Mouse (Mus musculus) olfactory bulb, adult 2 months (tissue): ENCODE measurements around the gene Gm11027. TPM values are rescaled to one million over a fixed set of nuclear protein-coding genes. Genes with fewer than 3 reads are reported as not detected.

Source experiments
- H3K27ac ChIP-seq: fragments of 200-500 bp; 2 replicates; pipeline ENCODE4 v1.5.1; 2012; ENCODE audit warnings: low read depth, low read length; ENCODE audit not compliant: insufficient read depth
- H3K4me1 ChIP-seq: fragments of 200-500 bp; 2 replicates; pipeline ENCODE4 v1.6.1; 2012; ENCODE audit warnings: low read length; ENCODE audit not compliant: control insufficient read depth, insufficient read depth
- H3K4me3 ChIP-seq: fragments of 200-500 bp; 2 replicates; pipeline ENCODE4 v1.5.1; 2012; ENCODE audit warnings: mild to moderate bottlenecking, low read depth, low read length, moderate library complexity; ENCODE audit not compliant: insufficient read depth
- CTCF ChIP-seq: fragments of 200-500 bp; IDR thresholded peaks from 2 replicates; pipeline ENCODE4 v1.5.1; 2012; ENCODE audit warnings: low read depth, mild to moderate bottlenecking, low read length, moderate library complexity; ENCODE audit not compliant: insufficient read depth
- POLR2A ChIP-seq: fragments of 200-500 bp; IDR thresholded peaks from 2 replicates; pipeline ENCODE4 v1.6.1; 2012; ENCODE audit warnings: mild to moderate bottlenecking, low read depth, low read length, moderate library complexity; ENCODE audit not compliant: insufficient read depth
- WGBS: fragments of 180-500 bp; shearing (Covaris S2); methylation state at CpG from one replicate; pipeline ENCODE4 v1.1.7; 2018; 5-methylcytosine and 5-hydroxymethylcytosine counted together
- polyA plus RNA-seq: library from polyadenylated mRNA; stranded (reverse); fragments of >200 nt; gene quantifications from 2 replicates; pipeline ENCODE4 v1.2.4, GENCODE M21; 2012; ENCODE audit warnings: low replicate concordance; ENCODE audit not compliant: missing spikeins, insufficient read depth, insufficient read length

Gene Gm11027
- polyA plus RNA-seq, 1 experiment: not detected

- TF ChIP-seq CTCF (no peak), POLR2A (no peak)
- H3K4me1 ChIP-seq: no peaks in the 10 kb centered on the region
- no peak overlapping the region for H3K27ac ChIP-seq
- WGBS: 55% methylated on average over 2 of the region's 2 CpGs
- H3K4me3 ChIP-seq: no peak overlapping the region
These were observed 8.3 kb downstream of the Gm11027 start for GRCm38 (mm10) chr12:116283511-116283910.

GRCm38 (mm10) chr12:116293185-116293584 lies 18.0 kb downstream of the Gm11027 start:
- Histone ChIP-seq H3K4me1 (no peaks in the 10 kb centered on the region), H3K4me3 (no peak overlapping the region), H3K27ac (no peak overlapping the region)
- 60% methylated on average over 2 of the region's 2 CpGs for WGBS
- TF ChIP-seq CTCF (no peak), POLR2A (no peak)

- Histone ChIP-seq H3K27ac (no peak overlapping the region), H3K4me3 (no peak overlapping the region), H3K4me1 (no peaks in the 10 kb centered on the region)
- TF ChIP-seq CTCF (no peak), POLR2A (no peak)
- WGBS: 73% methylated on average over 4 of the region's 4 CpGs
These were observed 18.6 kb downstream of the Gm11027 start for GRCm38 (mm10) chr12:116293599-116294292.

GRCm38 (mm10) chr12:116299906-116300305 lies 24.7 kb downstream of the Gm11027 start:
- TF ChIP-seq POLR2A: no peak
- WGBS: 89% methylated on average over 2 of the region's 2 CpGs
- H3K4me3 ChIP-seq: no peak overlapping the region
- H3K27ac ChIP-seq: no peak overlapping the region
- no peaks in the 10 kb centered on the region for H3K4me1 ChIP-seq

- Histone ChIP-seq H3K4me1 (no peaks in the 10 kb centered on the region), H3K27ac (no peak overlapping the region), H3K4me3 (no peak overlapping the region)
- no peak for TF ChIP-seq POLR2A
- TF ChIP-seq CTCF: no peak
These were observed 27.0 kb downstream of the Gm11027 start for GRCm38 (mm10) chr12:116302181-116302580.

GRCm38 (mm10) chr12:116306042-116306441 lies 30.9 kb downstream of the Gm11027 start:
- peaks cover 4% of the 10 kb centered on the region; the same call in 1 of the 2 replicates for H3K4me1 ChIP-seq
- H3K27ac ChIP-seq: no peak overlapping the region
- no peak for TF ChIP-seq CTCF
- TF ChIP-seq POLR2A: no peak
- 33% methylated on average over 1 of the region's 1 CpGs for WGBS
- no peak overlapping the region for H3K4me3 ChIP-seq

- no peak overlapping the region for H3K4me3 ChIP-seq
- WGBS: 91% methylated on average over 3 of the region's 3 CpGs
- TF ChIP-seq POLR2A: no peak
- peaks cover 4% of the 10 kb centered on the region; the same call in 1 of the 2 replicates for H3K4me1 ChIP-seq
- no peak overlapping the region for H3K27ac ChIP-seq
These were observed 32.7 kb downstream of the Gm11027 start for GRCm38 (mm10) chr12:116307870-116308269.

- no peak for TF ChIP-seq POLR2A
- TF ChIP-seq CTCF: no peak
- H3K4me3 ChIP-seq: no peak overlapping the region
- no peak overlapping the region for H3K27ac ChIP-seq
- 95% methylated on average over 2 of the region's 2 CpGs for WGBS
- peaks cover 4% of the 10 kb centered on the region; the same call in 1 of the 2 replicates for H3K4me1 ChIP-seq
These were observed 33.4 kb downstream of the Gm11027 start for GRCm38 (mm10) chr12:116308612-116309011.

GRCm38 (mm10) chr12:116313816-116314215 lies 38.6 kb downstream of the Gm11027 start:
- H3K4me1 ChIP-seq: peaks cover 3% of the 10 kb centered on the region; the same call in 1 of the 2 replicates
- WGBS: 85% methylated on average over 1 of the region's 1 CpGs
- H3K27ac ChIP-seq: no peak overlapping the region
- TF ChIP-seq POLR2A (no peak), CTCF (no peak)
- no peak overlapping the region for H3K4me3 ChIP-seq

GRCm38 (mm10) chr12:116315498-116315897 lies 40.3 kb downstream of the Gm11027 start:
- WGBS: 88% methylated on average over 3 of the region's 3 CpGs
- TF ChIP-seq POLR2A (no peak), CTCF (no peak)
- Histone ChIP-seq H3K4me3 (no peak overlapping the region), H3K27ac (no peak overlapping the region), H3K4me1 (no peaks in the 10 kb centered on the region)
